Mouse (Mus musculus): ENCODE measurements around the gene Iba57. TPM values are rescaled to one million over a fixed set of nuclear protein-coding genes. Genes with fewer than 3 reads are reported as not detected.

The Iba57 gene
- polyA plus RNA-seq, 1 experiment = 3.5 TPM

- no peak overlapping the region for H3K4me3 ChIP-seq (ENCODE audit: insufficient read depth, poor library complexity, severe bottlenecking)
- no peak for TF ChIP-seq MYOG (IDR thresholded peaks at IDR 0.05; ENCODE audit: control insufficient read depth, extremely low read depth, insufficient read length)
- TF ChIP-seq CTCF (IDR thresholded peaks at IDR 0.05; ENCODE audit: control insufficient read depth, insufficient read depth, insufficient read length) = no peak
- TF ChIP-seq CEBPB (IDR thresholded peaks at IDR 0.05; ENCODE audit: low read depth) = no peak
- TF ChIP-seq MAX (IDR thresholded peaks at IDR 0.05) = no peak
- TF ChIP-seq FOSL1 (IDR thresholded peaks at IDR 0.05; ENCODE audit: insufficient read depth, low read length, poor library complexity, severe bottlenecking) = no peak
- no peak for TF ChIP-seq MYOD1 (IDR thresholded peaks at IDR 0.05; ENCODE audit: control insufficient read depth, insufficient read length, low read depth)
- TF ChIP-seq USF1 (IDR thresholded peaks at IDR 0.05; ENCODE audit: low read depth) = no peak
- H3K79me3 ChIP-seq (ENCODE audit: low read depth) = no peaks in the 10 kb centered on the region
- peaks cover 19% of the 10 kb centered on the region for H3K27me3 ChIP-seq (ENCODE audit: control insufficient read depth, insufficient read depth, insufficient read length)
- no peak overlapping the region for H3ac ChIP-seq (ENCODE audit: control insufficient read depth, insufficient read length, low read depth)
- no peaks in the 10 kb centered on the region for H3K79me2 ChIP-seq (ENCODE audit: control insufficient read depth, insufficient read depth)
- H3K36me3 ChIP-seq (ENCODE audit: control insufficient read depth, insufficient read depth) = no peaks in the 10 kb centered on the region
Measured at GRCm38 (mm10) chr11:59141772-59142370, 21.7 kb downstream of the Iba57 start.

GRCm38 (mm10) chr11:59138537-59139486, 24.7 kb downstream of the Iba57 start:
- Histone ChIP-seq H3ac (ENCODE audit: control insufficient read depth, insufficient read length, low read depth) (no peak overlapping the region), H3K36me3 (ENCODE audit: control insufficient read depth, insufficient read depth) (no peaks in the 10 kb centered on the region), H3K4me3 (ENCODE audit: insufficient read depth, poor library complexity, severe bottlenecking) (no peak overlapping the region), H3K27me3 (ENCODE audit: control insufficient read depth, insufficient read depth, insufficient read length) (peaks cover 46% of the 10 kb centered on the region), H3K79me3 (ENCODE audit: low read depth) (no peaks in the 10 kb centered on the region), H3K79me2 (ENCODE audit: control insufficient read depth, insufficient read depth) (no peaks in the 10 kb centered on the region)
- TF ChIP-seq CTCF (IDR thresholded peaks at IDR 0.05; ENCODE audit: control insufficient read depth, insufficient read depth, insufficient read length) = no peak
- no peak for TF ChIP-seq MYOG (IDR thresholded peaks at IDR 0.05; ENCODE audit: control insufficient read depth, extremely low read depth, insufficient read length)

- H3K79me3 ChIP-seq (ENCODE audit: low read depth) = no peaks in the 10 kb centered on the region
- H3K36me3 ChIP-seq (ENCODE audit: control insufficient read depth, insufficient read depth) = no peaks in the 10 kb centered on the region
- peaks cover 62% of the 10 kb centered on the region for H3K27me3 ChIP-seq (ENCODE audit: control insufficient read depth, insufficient read depth, insufficient read length)
- H3K4me3 ChIP-seq (ENCODE audit: insufficient read depth, poor library complexity, severe bottlenecking) = no peak overlapping the region
- H3K79me2 ChIP-seq (ENCODE audit: control insufficient read depth, insufficient read depth) = no peaks in the 10 kb centered on the region
- no peak overlapping the region for H3ac ChIP-seq (ENCODE audit: control insufficient read depth, insufficient read length, low read depth)
- no peak for TF ChIP-seq MAX (IDR thresholded peaks at IDR 0.05)
- TF ChIP-seq MYOG (IDR thresholded peaks at IDR 0.05; ENCODE audit: control insufficient read depth, extremely low read depth, insufficient read length) = no peak
- no peak for TF ChIP-seq CEBPB (IDR thresholded peaks at IDR 0.05; ENCODE audit: low read depth)
- no peak for TF ChIP-seq USF1 (IDR thresholded peaks at IDR 0.05; ENCODE audit: low read depth)
- no peak for TF ChIP-seq FOSL1 (IDR thresholded peaks at IDR 0.05; ENCODE audit: insufficient read depth, low read length, poor library complexity, severe bottlenecking)
- no peak for TF ChIP-seq MYOD1 (IDR thresholded peaks at IDR 0.05; ENCODE audit: control insufficient read depth, insufficient read length, low read depth)
- TF ChIP-seq CTCF (IDR thresholded peaks at IDR 0.05; ENCODE audit: control insufficient read depth, insufficient read depth, insufficient read length) = no peak
Measured at GRCm38 (mm10) chr11:59136994-59137706, 26.4 kb downstream of the Iba57 start.

- Histone ChIP-seq H3K79me3 (ENCODE audit: low read depth) (no peaks in the 10 kb centered on the region), H3K36me3 (ENCODE audit: control insufficient read depth, insufficient read depth) (no peaks in the 10 kb centered on the region), H3K27me3 (ENCODE audit: control insufficient read depth, insufficient read depth, insufficient read length) (peaks cover 72% of the 10 kb centered on the region), H3ac (ENCODE audit: control insufficient read depth, insufficient read length, low read depth) (no peak within 1 kb of the TSS), H3K4me3 (ENCODE audit: insufficient read depth, poor library complexity, severe bottlenecking) (no peak within 1 kb of the TSS), H3K79me2 (ENCODE audit: control insufficient read depth, insufficient read depth) (no peaks in the 10 kb centered on the region)
- TF ChIP-seq USF1 (IDR thresholded peaks at IDR 0.05; ENCODE audit: low read depth) (no peak), MYOG (IDR thresholded peaks at IDR 0.05; ENCODE audit: control insufficient read depth, extremely low read depth, insufficient read length) (no peak), MAX (IDR thresholded peaks at IDR 0.05) (no peak), CEBPB (IDR thresholded peaks at IDR 0.05; ENCODE audit: low read depth) (no peak), CTCF (IDR thresholded peaks at IDR 0.05; ENCODE audit: control insufficient read depth, insufficient read depth, insufficient read length) (no peak), FOSL1 (IDR thresholded peaks at IDR 0.05; ENCODE audit: insufficient read depth, low read length, poor library complexity, severe bottlenecking) (no peak), MYOD1 (IDR thresholded peaks at IDR 0.05; ENCODE audit: control insufficient read depth, insufficient read length, low read depth) (no peak)
Measured at GRCm38 (mm10) chr11:59135904-59136452, 27.6 kb downstream of the Iba57 start, which contains the start of gene Obscn. Obscn (minus strand) TSS chr11:59136402.

GRCm38 (mm10) chr11:59135051-59135820, 28.3 kb downstream of the Iba57 start:
- no peaks in the 10 kb centered on the region for H3K79me2 ChIP-seq (ENCODE audit: control insufficient read depth, insufficient read depth)
- no peak for TF ChIP-seq MYOG (IDR thresholded peaks at IDR 0.05; ENCODE audit: control insufficient read depth, extremely low read depth, insufficient read length)
- TF ChIP-seq FOSL1 (IDR thresholded peaks at IDR 0.05; ENCODE audit: insufficient read depth, low read length, poor library complexity, severe bottlenecking) = no peak
- TF ChIP-seq USF1 (IDR thresholded peaks at IDR 0.05; ENCODE audit: low read depth) = no peak
- TF ChIP-seq CEBPB (IDR thresholded peaks at IDR 0.05; ENCODE audit: low read depth) = no peak
- TF ChIP-seq CTCF (IDR thresholded peaks at IDR 0.05; ENCODE audit: control insufficient read depth, insufficient read depth, insufficient read length) = no peak
- no peak for TF ChIP-seq MAX (IDR thresholded peaks at IDR 0.05)
- no peak for TF ChIP-seq MYOD1 (IDR thresholded peaks at IDR 0.05; ENCODE audit: control insufficient read depth, insufficient read length, low read depth)
- H3ac ChIP-seq (ENCODE audit: control insufficient read depth, insufficient read length, low read depth) = no peak overlapping the region
- H3K36me3 ChIP-seq (ENCODE audit: control insufficient read depth, insufficient read depth) = no peaks in the 10 kb centered on the region
- no peak overlapping the region for H3K4me3 ChIP-seq (ENCODE audit: insufficient read depth, poor library complexity, severe bottlenecking)
- H3K27me3 ChIP-seq (ENCODE audit: control insufficient read depth, insufficient read depth, insufficient read length) = peaks cover 76% of the 10 kb centered on the region
- no peaks in the 10 kb centered on the region for H3K79me3 ChIP-seq (ENCODE audit: low read depth)
